Mouse (Mus musculus) cerebellum, postnatal 25 days (tissue): ENCODE results near the gene Camk2d.

Experiments used
- DNase-seq, 2 experiments: peaks; one replicate each; pipeline ENCODE4 v3.0.0; 2021; ENCODE audit warnings: mixed read lengths in 2 of 2

The Camk2d gene

GRCm38 (mm10) chr3:126695456-126696293 is 99.6 kb downstream of the Camk2d start:
- peak; percentile 79 to 85 for DNase-seq

GRCm38 (mm10) chr3:126696620-126697019 is 100.5 kb downstream of the Camk2d start:
- DNase-seq: no peak

GRCm38 (mm10) chr3:126699740-126700139 is 103.6 kb downstream of the Camk2d start:
- no peak for DNase-seq

GRCm38 (mm10) chr3:126701067-126701466 is 105.0 kb downstream of the Camk2d start:
- DNase-seq: peak in 1 of 2 experiments; percentile 33

GRCm38 (mm10) chr3:126701586-126701985 is 105.5 kb downstream of the Camk2d start:
- DNase-seq: peak; percentile 55 to 71

- DNase-seq: peak; percentile 64 to 72
Measured at GRCm38 (mm10) chr3:126705490-126705889, 109.4 kb downstream of the Camk2d start.

- DNase-seq: peak in 1 of 2 experiments; percentile 55
Measured at GRCm38 (mm10) chr3:126714281-126714680, 118.2 kb downstream of the Camk2d start.

GRCm38 (mm10) chr3:126723021-126723449 is 126.9 kb downstream of the Camk2d start:
- peak; percentile 84 to 88 for DNase-seq

- peak; percentile 46 to 55 for DNase-seq
Measured at GRCm38 (mm10) chr3:126723458-126723857, 127.4 kb downstream of the Camk2d start.

GRCm38 (mm10) chr3:126725647-126726046 is 129.5 kb downstream of the Camk2d start:
- DNase-seq: no peak

- DNase-seq: no peak
Measured at GRCm38 (mm10) chr3:126727387-126727786, 131.3 kb downstream of the Camk2d start.

GRCm38 (mm10) chr3:126730411-126730810 is 134.3 kb downstream of the Camk2d start:
- peak; percentile 51 to 63 for DNase-seq

GRCm38 (mm10) chr3:126732323-126732722 is 136.2 kb downstream of the Camk2d start:
- DNase-seq: no peak

- no peak for DNase-seq
Measured at GRCm38 (mm10) chr3:126734533-126734932, 138.4 kb downstream of the Camk2d start.

GRCm38 (mm10) chr3:126735211-126735610 is 139.1 kb downstream of the Camk2d start:
- DNase-seq: no peak

GRCm38 (mm10) chr3:126737128-126737527 is 141.0 kb downstream of the Camk2d start:
- DNase-seq: peak; percentile 63 to 81

- DNase-seq: no peak
Measured at GRCm38 (mm10) chr3:126740146-126740545, 144.0 kb downstream of the Camk2d start.

GRCm38 (mm10) chr3:126744432-126745133 is 148.5 kb downstream of the Camk2d start:
- DNase-seq: peak; percentile 70 to 85

- DNase-seq: peak in 1 of 2 experiments; percentile 41
Measured at GRCm38 (mm10) chr3:126746148-126746803, 150.2 kb downstream of the Camk2d start.

GRCm38 (mm10) chr3:126747628-126748027 is 151.5 kb downstream of the Camk2d start:
- DNase-seq: no peak

- no peak for DNase-seq
Measured at GRCm38 (mm10) chr3:126751377-126752098, 155.4 kb downstream of the Camk2d start.

GRCm38 (mm10) chr3:126752978-126753377 is 156.9 kb downstream of the Camk2d start:
- DNase-seq: no peak
